Mouse (Mus musculus): ENCODE measurements around the gene Dffa.
A peak's percentile ranks its signal among the peaks of the same experiment; 100 is the strongest.
"Not testable (repeated sequence)": the region's sequence is repeated elsewhere in the genome, so short reads cannot be mapped to it uniquely, and the experiment has no call there.

Gene Dffa

GRCm38 (mm10) chr4:149147528-149147927, 43.6 kb downstream of the Dffa start:
- no peak for DNase-seq (ENCODE audit: low spot score in 2 of 2)

GRCm38 (mm10) chr4:149148084-149148483, 44.1 kb downstream of the Dffa start:
- DNase-seq (ENCODE audit: low spot score in 2 of 2) = no peak

GRCm38 (mm10) chr4:149149196-149149595, 45.2 kb downstream of the Dffa start:
- DNase-seq (ENCODE audit: low spot score in 2 of 2) = no peak

GRCm38 (mm10) chr4:149149611-149150010, 45.7 kb downstream of the Dffa start:
- no peak for DNase-seq (ENCODE audit: low spot score in 2 of 2)

GRCm38 (mm10) chr4:149150256-149150655, 46.3 kb downstream of the Dffa start:
- no peak for DNase-seq (ENCODE audit: low spot score in 2 of 2)

- no peak for DNase-seq (ENCODE audit: low spot score in 2 of 2)
These were observed 46.8 kb downstream of the Dffa start for GRCm38 (mm10) chr4:149150721-149151120.

GRCm38 (mm10) chr4:149154859-149155258, 50.9 kb downstream of the Dffa start:
- DNase-seq (ENCODE audit: low spot score in 2 of 2) = no peak

- no peak for DNase-seq (ENCODE audit: low spot score in 2 of 2)
These were observed 51.8 kb downstream of the Dffa start for GRCm38 (mm10) chr4:149155711-149156110.

- DNase-seq (ENCODE audit: low spot score in 2 of 2) = no peak
These were observed 53.5 kb downstream of the Dffa start for GRCm38 (mm10) chr4:149157415-149157973.

GRCm38 (mm10) chr4:149159203-149159602, 55.3 kb downstream of the Dffa start:
- DNase-seq (ENCODE audit: low spot score in 2 of 2) = no peak

GRCm38 (mm10) chr4:149159891-149160290, 55.9 kb downstream of the Dffa start:
- no peak for DNase-seq (ENCODE audit: low spot score in 2 of 2)

- DNase-seq (ENCODE audit: low spot score in 2 of 2) = no peak
These were observed 57.2 kb downstream of the Dffa start for GRCm38 (mm10) chr4:149161166-149161565.

GRCm38 (mm10) chr4:149163196-149163595, 59.2 kb downstream of the Dffa start:
- DNase-seq (ENCODE audit: low spot score in 2 of 2) = no peak

- no peak for DNase-seq (ENCODE audit: low spot score in 2 of 2)
These were observed 60.2 kb downstream of the Dffa start for GRCm38 (mm10) chr4:149164150-149164549.

GRCm38 (mm10) chr4:149166215-149166946, 62.4 kb downstream of the Dffa start, which contains the start of gene Pgd:
Gene Pgd, minus strand, starts transcription at chr4:149166771.
- peak; percentile 91 to 98 for DNase-seq (ENCODE audit: low spot score in 2 of 2)

GRCm38 (mm10) chr4:149166957-149167611, 63.1 kb downstream of the Dffa start:
- DNase-seq (ENCODE audit: low spot score in 2 of 2) = no peak

GRCm38 (mm10) chr4:149168016-149168415, 64.1 kb downstream of the Dffa start:
- no peak for DNase-seq (ENCODE audit: low spot score in 2 of 2)

GRCm38 (mm10) chr4:149169926-149170325, 66.0 kb downstream of the Dffa start:
- not testable (repeated sequence) for DNase-seq (ENCODE audit: low spot score in 2 of 2)

Measured in left cerebral cortex, adult 9 months (tissue).